Mouse (Mus musculus): ENCODE results near the gene Gpr165. TPM values are rescaled to one million over a fixed set of nuclear protein-coding genes. Genes with fewer than 3 reads are reported as not detected.
A peak's percentile ranks its signal among the peaks of the same experiment; 100 is the strongest.

The Gpr165 gene
- total RNA-seq (2021): 10 to 100 TPM; 11.7 to 16.5 TPM

- DNase-seq (ENCODE audit: extremely low spot score in 1 of 2, low spot score in 2 of 2): peak; percentile 54 to 68
- intact Hi-C loops (cut with DNase I): no loop called here
Measured at GRCm38 (mm10) chrX:96712907-96713774, at the start of gene Gpr165. Gene Gpr165, plus strand, starts transcription at chrX:96713441.

- no peak for DNase-seq (ENCODE audit: extremely low spot score in 1 of 2, low spot score in 2 of 2)
- intact Hi-C loops (cut with DNase I): no loop called here
Measured at GRCm38 (mm10) chrX:96674871-96675270, 38.4 kb upstream of the Gpr165 start.
